Mouse (Mus musculus) neural tube, embryonic 11.5 days (tissue): ENCODE measurements at regions not wholly inside any gene's neighbourhood (a gene's known extent, or its start where the extent isn't known, plus 50 kb on each side); places are given as distances from the start of the nearest gene placed in this dataset.

ENCODE experiments used
- ATAC-seq: fragments of 200-750 bp; cut with Nextera tagmentation; 2 replicates; pipeline ENCODE4 v1.8.0; 2017; ENCODE audit warnings: moderate number of reproducible peaks, mild to moderate bottlenecking, moderate TSS enrichment, moderate library complexity; ENCODE audit not compliant: insufficient read depth, low FRiP score, low TSS enrichment
- DNase-seq: peaks from one replicate; pipeline ENCODE4 v3.0.0-alpha.2; 2015; ENCODE audit warnings: low spot score
- H3K27ac ChIP-seq: fragments of 300-500 bp; sonication (generic); 2 replicates; pipeline ENCODE4 v1.5.1; 2014; ENCODE audit warnings: low read depth, mild to moderate bottlenecking, low read length
- H3K27me3 ChIP-seq: fragments of 300-500 bp; sonication (generic); 2 replicates; pipeline ENCODE4 v1.6.1; 2014; ENCODE audit warnings: mild to moderate bottlenecking, low read length, mixed read lengths; ENCODE audit not compliant: control insufficient read depth, insufficient read depth
- H3K36me3 ChIP-seq: fragments of 300-500 bp; sonication (generic); 2 replicates; pipeline ENCODE4 v1.6.1; 2014; ENCODE audit warnings: mild to moderate bottlenecking, low read length, moderate library complexity, mixed read lengths; ENCODE audit not compliant: control insufficient read depth, insufficient read depth
- H3K4me1 ChIP-seq: fragments of 300-500 bp; sonication (generic); 2 replicates; pipeline ENCODE4 v1.6.1; 2014; ENCODE audit warnings: low read length, mixed read lengths; ENCODE audit not compliant: control insufficient read depth, insufficient read depth
- H3K4me2 ChIP-seq: fragments of 300-500 bp; sonication (generic); 2 replicates; pipeline ENCODE4 v1.6.1; 2014; ENCODE audit warnings: low read depth, mild to moderate bottlenecking, moderate library complexity
- H3K4me3 ChIP-seq: fragments of 300-500 bp; sonication (generic); 2 replicates; pipeline ENCODE4 v1.5.1; 2014; ENCODE audit warnings: low read depth, low read length
- H3K9ac ChIP-seq: fragments of 300-500 bp; sonication (generic); 2 replicates; pipeline ENCODE4 v1.6.1; 2014; ENCODE audit warnings: mild to moderate bottlenecking, low read length
- H3K9me3 ChIP-seq: fragments of 300-500 bp; sonication (generic); 2 replicates; pipeline ENCODE4 v1.6.1; 2016; ENCODE audit warnings: low read length; ENCODE audit not compliant: control insufficient read depth
- WGBS: fragments of 180-500 bp; shearing (Covaris S2); extraction: QIAGEN DNeasy Blood & Tissue Kit; methylation state at CpG from one replicate; pipeline ENCODE4 v1.1.7; 2014; 5-methylcytosine and 5-hydroxymethylcytosine counted together

DNA sequence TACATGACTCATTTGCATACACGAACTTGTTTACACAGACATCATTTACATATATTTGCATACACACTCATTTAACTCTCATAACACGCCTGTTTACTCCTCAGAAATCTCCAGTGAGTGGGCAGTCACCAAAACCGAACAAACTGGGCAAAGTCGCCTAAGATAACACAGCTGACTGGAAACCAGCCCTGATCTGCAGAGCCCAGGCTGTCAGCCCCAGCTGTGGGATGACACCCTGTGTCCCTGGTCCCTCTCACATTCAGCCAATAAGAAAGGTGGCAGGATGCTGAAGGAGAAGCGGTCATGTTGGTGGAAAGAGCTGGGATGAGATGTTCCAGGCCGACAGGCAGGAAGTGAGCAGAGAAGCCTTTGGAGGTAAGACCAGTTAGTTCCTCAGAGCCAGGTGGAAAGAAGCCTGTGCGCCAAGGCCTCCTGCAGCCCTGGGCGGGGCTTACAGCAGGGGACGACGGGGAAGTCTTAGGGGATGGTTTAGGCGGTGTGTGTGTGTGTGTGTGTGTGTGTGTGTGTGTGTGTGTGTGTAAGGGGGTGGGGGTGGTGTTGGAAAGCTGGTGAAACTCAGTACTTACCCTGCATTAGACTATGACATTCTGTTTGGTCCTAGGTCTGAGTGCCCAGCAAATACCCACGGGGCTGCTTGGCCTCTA, 69.8 kb upstream of the Slc45a1 start:
- H3K27ac ChIP-seq = no peak overlapping the region
- no peak overlapping the region for H3K9ac ChIP-seq
- no peak overlapping the region for H3K4me2 ChIP-seq
- ATAC-seq = no peak
- no peaks in the 10 kb centered on the region for H3K27me3 ChIP-seq
- H3K36me3 ChIP-seq = no peaks in the 10 kb centered on the region
- H3K4me3 ChIP-seq = no peak overlapping the region
- no peaks in the 10 kb centered on the region for H3K9me3 ChIP-seq
- peaks cover 3% of the 10 kb centered on the region; the same call in 1 of the 2 replicates for H3K4me1 ChIP-seq
- WGBS = 55% methylated on average over 12 of the region's 12 CpGs
- DNase-seq = no peak

GRCm38 (mm10) chr4:150717866-150718265, 65.9 kb upstream of the Slc45a1 start:
- DNase-seq (no peak), ATAC-seq (no peak)
- Histone ChIP-seq H3K9me3 (no peaks in the 10 kb centered on the region), H3K4me1 (peaks cover 3% of the 10 kb centered on the region; the same call in 1 of the 2 replicates), H3K36me3 (no peaks in the 10 kb centered on the region), H3K4me2 (no peak overlapping the region), H3K27ac (no peak overlapping the region), H3K4me3 (no peak overlapping the region), H3K9ac (no peak overlapping the region), H3K27me3 (no peaks in the 10 kb centered on the region)
- 81% methylated on average over 7 of the region's 7 CpGs for WGBS

- H3K4me1 ChIP-seq = peaks cover 3% of the 10 kb centered on the region; the same call in 1 of the 2 replicates
- no peak overlapping the region for H3K4me3 ChIP-seq
- H3K9me3 ChIP-seq = no peaks in the 10 kb centered on the region
- no peak overlapping the region for H3K9ac ChIP-seq
- WGBS = 84% methylated on average over 2 of the region's 2 CpGs
- no peak for ATAC-seq
- no peak for DNase-seq
- H3K36me3 ChIP-seq = no peaks in the 10 kb centered on the region
- H3K27me3 ChIP-seq = no peaks in the 10 kb centered on the region
- H3K4me2 ChIP-seq = no peak overlapping the region
- H3K27ac ChIP-seq = no peak overlapping the region
Observed at GRCm38 (mm10) chr4:150715051-150715450, 63.1 kb upstream of the Slc45a1 start.

DNA sequence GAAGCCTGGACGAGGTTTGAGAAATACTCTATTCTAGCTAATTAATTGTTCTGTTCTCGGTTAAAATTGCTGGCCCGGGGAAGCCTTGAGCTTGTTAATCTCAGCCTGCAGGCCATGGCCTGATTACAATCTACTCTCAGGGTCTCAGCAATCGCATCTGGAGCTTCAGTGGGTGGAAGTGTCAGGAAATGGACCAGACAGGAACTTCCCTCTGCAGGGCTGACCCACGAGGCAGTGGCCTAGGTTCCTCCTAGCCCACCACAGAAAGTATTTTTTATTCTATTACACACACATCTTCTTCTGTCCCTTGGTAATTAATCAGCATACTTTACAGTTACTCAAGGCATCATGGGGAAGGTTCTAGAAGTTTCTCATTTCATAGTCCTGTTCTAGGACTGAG, 61.3 kb upstream of the Slc45a1 start:
- whole genome bisulfite sequencing = 75% methylated on average over 5 of the region's 5 CpGs
- H3K9me3 ChIP-seq = no peaks in the 10 kb centered on the region
- no peaks in the 10 kb centered on the region for H3K36me3 ChIP-seq
- no peak overlapping the region for H3K9ac ChIP-seq
- DNase-seq (no peak), ATAC-seq (no peak)
- peaks cover 10% of the 10 kb centered on the region for H3K4me1 ChIP-seq
- H3K27ac ChIP-seq = no peak overlapping the region
- H3K27me3 ChIP-seq = no peaks in the 10 kb centered on the region
- H3K4me3 ChIP-seq = no peak overlapping the region
- no peak overlapping the region for H3K4me2 ChIP-seq

GRCm38 (mm10) chr4:150712856-150713255, 60.9 kb upstream of the Slc45a1 start:
- H3K36me3 ChIP-seq = no peaks in the 10 kb centered on the region
- ATAC-seq = no peak
- H3K4me1 ChIP-seq = peaks cover 9% of the 10 kb centered on the region
- 82% methylated on average over 10 of the region's 10 CpGs for WGBS
- DNase-seq = no peak
- no peak overlapping the region for H3K27ac ChIP-seq
- H3K4me3 ChIP-seq = no peak overlapping the region
- H3K27me3 ChIP-seq = no peaks in the 10 kb centered on the region
- H3K9ac ChIP-seq = no peak overlapping the region
- no peaks in the 10 kb centered on the region for H3K9me3 ChIP-seq
- no peak overlapping the region for H3K4me2 ChIP-seq

DNA sequence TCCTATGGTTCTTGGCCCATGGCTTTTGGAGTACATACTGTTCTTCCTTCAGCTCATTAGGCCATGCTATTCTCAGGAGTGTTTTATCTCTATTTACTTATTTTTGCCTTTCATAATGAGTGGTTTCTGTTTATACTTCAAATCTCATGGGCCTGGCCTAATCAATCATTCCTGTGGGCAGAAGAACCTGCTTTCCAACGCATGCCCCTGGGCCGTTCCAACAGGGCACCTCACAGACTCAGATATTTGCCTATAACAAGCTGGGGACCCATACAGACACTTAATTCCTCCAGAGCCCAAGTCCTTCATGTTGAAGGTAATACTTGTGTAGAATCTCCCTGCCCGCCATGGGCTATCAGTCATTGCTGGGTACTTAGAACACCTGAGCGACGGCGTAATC, 59.7 kb upstream of the Slc45a1 start:
- H3K36me3 ChIP-seq = no peaks in the 10 kb centered on the region
- WGBS = 90% methylated on average over 6 of the region's 6 CpGs
- DNase-seq (no peak), ATAC-seq (no peak)
- no peaks in the 10 kb centered on the region for H3K27me3 ChIP-seq
- H3K4me2 ChIP-seq = no peak overlapping the region
- no peak overlapping the region for H3K9ac ChIP-seq
- H3K27ac ChIP-seq = no peak overlapping the region
- H3K4me1 ChIP-seq = peaks cover 8% of the 10 kb centered on the region
- no peak overlapping the region for H3K4me3 ChIP-seq
- no peaks in the 10 kb centered on the region for H3K9me3 ChIP-seq

DNA sequence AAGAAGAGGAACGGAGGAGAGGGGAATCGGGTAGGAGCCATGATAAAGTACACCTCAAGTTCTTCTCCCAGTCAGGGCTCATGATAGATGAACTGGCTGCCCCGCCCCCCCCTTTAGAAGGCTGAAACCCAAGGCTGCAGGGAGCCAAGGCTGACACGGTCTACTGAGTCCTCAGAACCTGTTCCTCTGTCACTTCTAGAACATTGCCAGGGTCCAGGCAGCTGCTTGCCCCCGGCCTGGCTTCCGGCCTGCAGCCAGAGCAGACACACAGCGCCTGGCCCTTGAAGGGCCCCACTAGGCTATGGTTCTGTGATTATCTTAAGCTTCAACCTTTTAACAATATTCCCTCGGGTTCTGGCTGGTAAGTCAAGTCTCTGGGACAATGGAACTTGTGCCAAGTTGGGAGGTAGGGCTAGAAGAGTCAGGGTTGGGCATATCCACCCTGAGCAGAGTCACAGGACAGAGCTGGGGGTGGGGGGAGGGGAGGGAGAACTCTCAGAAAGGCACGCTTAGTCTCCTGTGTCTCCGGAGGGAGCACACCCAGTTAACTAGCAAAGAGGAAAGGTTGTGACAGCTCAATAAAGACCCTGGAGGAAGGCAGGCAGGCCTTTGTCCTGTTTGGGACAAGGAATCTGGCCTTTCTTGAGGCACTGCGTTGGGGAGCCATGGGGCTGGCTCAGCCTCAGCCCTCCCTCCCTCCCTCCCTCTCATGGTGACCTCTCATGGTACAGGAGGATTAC, 57.6 kb upstream of the Slc45a1 start:
- Histone ChIP-seq H3K9ac (no peak overlapping the region), H3K36me3 (no peaks in the 10 kb centered on the region), H3K27me3 (no peaks in the 10 kb centered on the region), H3K4me2 (no peak overlapping the region), H3K4me3 (no peak overlapping the region), H3K4me1 (peaks cover 8% of the 10 kb centered on the region), H3K27ac (no peak overlapping the region), H3K9me3 (no peaks in the 10 kb centered on the region)
- ATAC-seq (no peak; the same call in 1 of the 2 replicates), DNase-seq (no peak)
- 38% methylated on average over 11 of the region's 11 CpGs for WGBS

DNA sequence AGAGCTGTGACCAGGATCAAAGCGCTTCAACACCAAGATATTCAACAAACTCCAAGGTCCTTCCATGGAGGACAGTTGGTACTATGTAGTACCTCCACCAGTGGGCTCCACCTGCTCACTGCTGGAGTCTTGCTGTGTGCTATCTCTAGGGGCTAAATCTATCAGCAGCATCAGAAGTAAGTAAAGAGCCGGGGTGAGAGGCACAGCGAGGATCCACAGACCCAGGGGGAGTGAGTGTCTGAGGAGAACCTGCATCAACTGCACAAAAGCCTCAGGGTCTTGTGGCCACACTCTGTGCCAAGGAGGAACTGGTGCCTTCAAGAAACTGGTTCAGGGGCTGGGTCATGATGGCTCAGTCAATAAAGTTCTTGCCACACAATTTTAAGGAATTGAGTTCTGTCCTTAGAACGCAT, 56.6 kb upstream of the Slc45a1 start:
- ATAC-seq (no peak), DNase-seq (no peak)
- Histone ChIP-seq H3K27ac (no peak overlapping the region), H3K9ac (no peak overlapping the region), H3K4me2 (no peak overlapping the region), H3K27me3 (no peaks in the 10 kb centered on the region), H3K36me3 (no peaks in the 10 kb centered on the region), H3K4me1 (peaks cover 8% of the 10 kb centered on the region), H3K9me3 (no peaks in the 10 kb centered on the region), H3K4me3 (no peak overlapping the region)
- 90% methylated on average over 4 of the region's 4 CpGs for WGBS
